Mouse (Mus musculus): Measurements from ENCODE around the gene Dis3l2. TPM values are rescaled to one million over a fixed set of nuclear protein-coding genes. Genes with fewer than 3 reads are reported as not detected.
A peak's percentile ranks its signal among the peaks of the same experiment; 100 is the strongest.

Dis3l2 gene
- polyA plus RNA-seq, 1 experiment: 0.53 TPM

GRCm38 (mm10) chr1:86859371-86859770, 155.8 kb downstream of the Dis3l2 start:
- TF ChIP-seq TAL1 (IDR thresholded peaks at IDR 0.05; ENCODE audit: low read length) (no peak), GATA1 (IDR thresholded peaks at IDR 0.05; ENCODE audit: low read length) (no peak)
- peaks cover 4% of the 10 kb centered on the region for H3K36me3 ChIP-seq (ENCODE audit: control insufficient read depth)
- no peaks in the 10 kb centered on the region for H3K9me3 ChIP-seq (ENCODE audit: control insufficient read depth, low read length)
- no peaks in the 10 kb centered on the region for H3K4me1 ChIP-seq (ENCODE audit: control insufficient read depth)
- no peak overlapping the region for H3K4me3 ChIP-seq (replicated peaks)
- H3K27me3 ChIP-seq (ENCODE audit: control insufficient read depth): no peaks in the 10 kb centered on the region

GRCm38 (mm10) chr1:86873745-86874144, 170.1 kb downstream of the Dis3l2 start:
- Histone ChIP-seq H3K4me1 (ENCODE audit: control insufficient read depth) (no peaks in the 10 kb centered on the region), H3K27me3 (ENCODE audit: control insufficient read depth) (no peaks in the 10 kb centered on the region), H3K9me3 (ENCODE audit: control insufficient read depth, low read length) (no peaks in the 10 kb centered on the region), H3K4me3 (replicated peaks) (no peak overlapping the region), H3K36me3 (ENCODE audit: control insufficient read depth) (no peaks in the 10 kb centered on the region)
- no peak for TF ChIP-seq GATA1 (IDR thresholded peaks at IDR 0.05; ENCODE audit: low read length)

- no peaks in the 10 kb centered on the region for H3K36me3 ChIP-seq (ENCODE audit: control insufficient read depth)
- no peaks in the 10 kb centered on the region for H3K4me1 ChIP-seq (ENCODE audit: control insufficient read depth)
- no peaks in the 10 kb centered on the region for H3K9me3 ChIP-seq (ENCODE audit: control insufficient read depth, low read length)
- TF ChIP-seq GATA1 (IDR thresholded peaks at IDR 0.05; ENCODE audit: low read length) (no peak), TAL1 (IDR thresholded peaks at IDR 0.05; ENCODE audit: low read length) (no peak)
- no peak overlapping the region for H3K4me3 ChIP-seq (replicated peaks)
- H3K27me3 ChIP-seq (ENCODE audit: control insufficient read depth): no peaks in the 10 kb centered on the region
Observed at GRCm38 (mm10) chr1:86878743-86879142, 175.1 kb downstream of the Dis3l2 start.

- TF ChIP-seq GATA1 (IDR thresholded peaks at IDR 0.05; ENCODE audit: low read length) (no peak), TAL1 (IDR thresholded peaks at IDR 0.05; ENCODE audit: low read length) (no peak)
- no peaks in the 10 kb centered on the region for H3K27me3 ChIP-seq (ENCODE audit: control insufficient read depth)
Observed at GRCm38 (mm10) chr1:86879547-86879946, 175.9 kb downstream of the Dis3l2 start.

GRCm38 (mm10) chr1:86887060-86887459, 183.5 kb downstream of the Dis3l2 start:
- Histone ChIP-seq H3K36me3 (ENCODE audit: control insufficient read depth) (no peaks in the 10 kb centered on the region), H3K9me3 (ENCODE audit: control insufficient read depth, low read length) (no peaks in the 10 kb centered on the region), H3K27me3 (ENCODE audit: control insufficient read depth) (no peaks in the 10 kb centered on the region), H3K4me1 (ENCODE audit: control insufficient read depth) (no peaks in the 10 kb centered on the region), H3K4me3 (replicated peaks) (no peak overlapping the region)
- TF ChIP-seq TAL1 (IDR thresholded peaks at IDR 0.05; ENCODE audit: low read length): no peak
- TF ChIP-seq GATA1 (IDR thresholded peaks at IDR 0.05; ENCODE audit: low read length): no peak

More at GRCm38 (mm10) chr1:86879547-86879946, 175.9 kb downstream of the Dis3l2 start:
- Histone ChIP-seq H3K4me3 (replicated peaks) (no peak overlapping the region), H3K36me3 (ENCODE audit: control insufficient read depth) (no peaks in the 10 kb centered on the region), H3K9me3 (ENCODE audit: control insufficient read depth, low read length) (no peaks in the 10 kb centered on the region), H3K4me1 (ENCODE audit: control insufficient read depth) (no peaks in the 10 kb centered on the region)

GRCm38 (mm10) chr1:86912481-86912880, 208.9 kb downstream of the Dis3l2 start:
- H3K9me3 ChIP-seq (ENCODE audit: control insufficient read depth, low read length): no peaks in the 10 kb centered on the region
- peaks cover 2% of the 10 kb centered on the region; the same call in 1 of the 2 replicates for H3K36me3 ChIP-seq (ENCODE audit: control insufficient read depth)
- H3K4me1 ChIP-seq (ENCODE audit: control insufficient read depth): peaks cover 24% of the 10 kb centered on the region
- no peak overlapping the region for H3K4me3 ChIP-seq (replicated peaks)
- no peaks in the 10 kb centered on the region for H3K27me3 ChIP-seq (ENCODE audit: control insufficient read depth)
- TF ChIP-seq TAL1 (IDR thresholded peaks at IDR 0.05; ENCODE audit: low read length) (no peak), GATA1 (IDR thresholded peaks at IDR 0.05; ENCODE audit: low read length) (no peak)

GRCm38 (mm10) chr1:86913896-86914295, 210.3 kb downstream of the Dis3l2 start:
- peaks cover 24% of the 10 kb centered on the region for H3K4me1 ChIP-seq (ENCODE audit: control insufficient read depth)
- no peak for TF ChIP-seq GATA1 (IDR thresholded peaks at IDR 0.05; ENCODE audit: low read length)
- TF ChIP-seq TAL1 (IDR thresholded peaks at IDR 0.05; ENCODE audit: low read length): no peak
- no peaks in the 10 kb centered on the region for H3K9me3 ChIP-seq (ENCODE audit: control insufficient read depth, low read length)
- peaks cover 2% of the 10 kb centered on the region; the same call in 1 of the 2 replicates for H3K36me3 ChIP-seq (ENCODE audit: control insufficient read depth)
- H3K4me3 ChIP-seq (replicated peaks): no peak overlapping the region
- no peaks in the 10 kb centered on the region for H3K27me3 ChIP-seq (ENCODE audit: control insufficient read depth)

GRCm38 (mm10) chr1:86914697-86915096, 211.1 kb downstream of the Dis3l2 start:
- Histone ChIP-seq H3K27me3 (ENCODE audit: control insufficient read depth) (no peaks in the 10 kb centered on the region), H3K36me3 (ENCODE audit: control insufficient read depth) (peaks cover 2% of the 10 kb centered on the region; the same call in 1 of the 2 replicates), H3K4me1 (ENCODE audit: control insufficient read depth) (peaks cover 24% of the 10 kb centered on the region), H3K9me3 (ENCODE audit: control insufficient read depth, low read length) (no peaks in the 10 kb centered on the region), H3K4me3 (replicated peaks) (no peak overlapping the region)
- TF ChIP-seq TAL1 (IDR thresholded peaks at IDR 0.05; ENCODE audit: low read length) (no peak), GATA1 (IDR thresholded peaks at IDR 0.05; ENCODE audit: low read length) (no peak)

GRCm38 (mm10) chr1:86916355-86916984, 212.9 kb downstream of the Dis3l2 start:
- Histone ChIP-seq H3K4me3 (replicated peaks) (peak overlapping the region; percentile 6), H3K4me1 (ENCODE audit: control insufficient read depth) (peaks cover 24% of the 10 kb centered on the region), H3K9me3 (ENCODE audit: control insufficient read depth, low read length) (no peaks in the 10 kb centered on the region), H3K27me3 (ENCODE audit: control insufficient read depth) (no peaks in the 10 kb centered on the region), H3K36me3 (ENCODE audit: control insufficient read depth) (peaks cover 2% of the 10 kb centered on the region; the same call in 1 of the 2 replicates)
- peak; percentile 67 for TF ChIP-seq GATA1 (IDR thresholded peaks at IDR 0.05; ENCODE audit: low read length)
- TF ChIP-seq TAL1 (IDR thresholded peaks at IDR 0.05; ENCODE audit: low read length): peak; percentile 43; the same call in 2 of the 3 replicates
